Comparison of ENCODE assay signal across 10 mouse cellular contexts in the genomic region with DNA sequence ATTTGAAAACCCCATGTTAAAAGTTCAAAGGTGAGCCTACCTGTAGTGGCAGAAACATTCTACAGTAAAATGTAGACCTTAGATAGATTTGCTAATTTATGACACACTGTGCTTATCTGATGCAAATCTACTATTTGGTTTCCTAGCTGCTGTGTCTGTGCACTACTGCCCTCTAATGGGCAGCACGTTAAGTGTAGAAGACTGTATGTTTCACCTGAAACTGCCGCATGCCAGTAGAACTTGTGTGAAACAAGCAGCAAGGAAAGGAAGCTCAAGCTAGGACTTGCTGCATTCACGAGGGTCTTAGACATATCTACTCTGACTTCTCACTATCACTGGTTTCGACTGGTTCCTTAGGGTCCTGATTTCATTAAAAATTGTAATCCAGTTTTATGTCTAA.
DNase-seq lines count a peak whose midpoint lies in the region; ATAC-seq lines count a peak whose summit lies in the region.
"Had no signal": no experiment of that assay in that cellular context is flagged by ENCODE, and none has a peak within 500 bp of the region (broad histone marks: within the 10 kb centered on the region; RNA-seq: fewer than 3 reads in every experiment).

No protein-coding gene starts in this region.

- H3K9me3 ChIP-seq in intestine, embryonic 14.5 days (ENCODE audit: control insufficient read depth, low read length): no peaks in the 10 kb centered on the region
- H3K9me3 ChIP-seq in intestine, embryonic 16.5 days (ENCODE audit: control insufficient read depth, low read length): no peaks in the 10 kb centered on the region
- H3K9me3 ChIP-seq: embryonic facial prominence, embryonic 13.5 days; neural tube, embryonic 12.5 days had no signal

- DNase-seq in intestine, embryonic 14.5 days (ENCODE audit: low spot score): peak; percentile 55
- peak; percentile 8 for DNase-seq in MEL-GATA-1-ER (ENCODE audit: extremely low read depth, low read depth)
- peak; percentile 69 to 70 for DNase-seq in cerebellum, adult 18-20 months
- DNase-seq in gastrocnemius, adult 8-10 months (ENCODE audit: low spot score in 2 of 2): peak; percentile 19 to 22
- DNase-seq in layer of hippocampus, adult 8-10 months (ENCODE audit: low spot score in 2 of 2): peak; percentile 10 to 43
- DNase-seq in lung, postnatal 25 days (ENCODE audit: low spot score): peak; percentile 65
- peak; percentile 36 to 67 for DNase-seq in spleen, postnatal 4 days (ENCODE audit: low spot score in 2 of 2)

- no peak overlapping the region for H3K4me3 ChIP-seq in intestine, embryonic 14.5 days (ENCODE audit: low read depth, low read length)
- H3K4me3 ChIP-seq in intestine, embryonic 16.5 days (ENCODE audit: low read length): no peak overlapping the region
- H3K4me3 ChIP-seq: embryonic facial prominence, embryonic 13.5 days; neural tube, embryonic 12.5 days had no signal

- no peak overlapping the region for H3K27ac ChIP-seq in intestine, embryonic 14.5 days (ENCODE audit: low read depth)
- H3K27ac ChIP-seq in intestine, embryonic 16.5 days (ENCODE audit: low read length): no peak overlapping the region
- H3K27ac ChIP-seq: embryonic facial prominence, embryonic 13.5 days; neural tube, embryonic 12.5 days had no signal

- H3K27me3 ChIP-seq in intestine, embryonic 14.5 days (replicated peaks; ENCODE audit: control insufficient read depth, insufficient read depth, low read length): no peaks in the 10 kb centered on the region
- H3K27me3 ChIP-seq in intestine, embryonic 16.5 days (replicated peaks; ENCODE audit: control insufficient read depth, insufficient read depth, low read length): no peaks in the 10 kb centered on the region
- H3K27me3 ChIP-seq: embryonic facial prominence, embryonic 13.5 days; neural tube, embryonic 12.5 days had no signal

- H3K9ac ChIP-seq in intestine, embryonic 14.5 days (ENCODE audit: low read length): no peak overlapping the region
- H3K9ac ChIP-seq in intestine, embryonic 16.5 days (ENCODE audit: low read depth, low read length): no peak overlapping the region
- H3K9ac ChIP-seq: embryonic facial prominence, embryonic 13.5 days; neural tube, embryonic 12.5 days had no signal

- 23% methylated on average over 4 of the region's 4 CpGs for WGBS in intestine, embryonic 14.5 days
- 25% methylated on average over 4 of the region's 4 CpGs for WGBS in intestine, embryonic 16.5 days

- H3K36me3 ChIP-seq in intestine, embryonic 14.5 days (ENCODE audit: control insufficient read depth, insufficient read depth, low read length): peaks cover 10% of the 10 kb centered on the region
- no peaks in the 10 kb centered on the region for H3K36me3 ChIP-seq in intestine, embryonic 16.5 days (ENCODE audit: control insufficient read depth, insufficient read depth, low read length)

- no peak for ATAC-seq in intestine, embryonic 14.5 days (replicated peaks; ENCODE audit: low FRiP score, low TSS enrichment, low read depth)
- no peak; the same call in 1 of the 2 replicates for ATAC-seq in intestine, embryonic 16.5 days

- H3K4me2 ChIP-seq in intestine, embryonic 14.5 days (ENCODE audit: low read length): no peak overlapping the region
- H3K4me2 ChIP-seq in intestine, embryonic 16.5 days (ENCODE audit: low read depth, low read length): no peak overlapping the region
- H3K4me2 ChIP-seq: embryonic facial prominence, embryonic 13.5 days; neural tube, embryonic 12.5 days had no signal

- no peaks in the 10 kb centered on the region for H3K4me1 ChIP-seq in intestine, embryonic 14.5 days (replicated peaks; ENCODE audit: control insufficient read depth, insufficient read depth, low read length)
- no peaks in the 10 kb centered on the region for H3K4me1 ChIP-seq in intestine, embryonic 16.5 days (ENCODE audit: control insufficient read depth, insufficient read depth, low read length)
- H3K4me1 ChIP-seq: embryonic facial prominence, embryonic 13.5 days; neural tube, embryonic 12.5 days had no signal

Comparison
In these comparisons a context has a peak if more than half of its experiments do, and no peak if none do; other contexts are left out.
1. DNase-seq: peak in every context shown above with its lines; median percentile 70 in cerebellum, adult 18-20 months; 65 in lung, postnatal 25 days; 55 in intestine, embryonic 14.5 days; 52 in spleen, postnatal 4 days; 26 in layer of hippocampus, adult 8-10 months; 20 in gastrocnemius, adult 8-10 months; 8 in MEL-GATA-1-ER.